Mouse (Mus musculus): ENCODE measurements at regions not wholly inside any gene's neighbourhood (a gene's known extent, or its start where the extent isn't known, plus 50 kb on each side); places are given as distances from the start of the nearest gene placed in this dataset.

DNA sequence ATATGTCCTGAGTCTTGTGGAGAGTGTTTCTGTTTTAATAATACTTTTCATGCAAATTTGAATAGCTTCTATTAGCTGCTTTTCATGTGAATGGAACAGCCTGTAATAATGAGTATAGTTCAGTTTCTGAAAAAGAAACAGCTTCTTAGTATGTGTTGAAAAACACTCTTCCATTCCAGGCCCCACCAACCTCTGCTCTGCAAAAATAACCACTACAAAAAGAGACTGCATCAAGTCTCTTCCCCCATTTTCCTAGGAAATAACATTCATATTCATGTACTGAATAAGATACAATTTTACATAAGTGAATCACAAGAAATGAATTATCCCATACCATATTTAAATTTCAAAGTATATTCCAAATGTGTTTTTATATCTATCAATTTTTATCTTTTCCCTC, 234.0 kb upstream of the Smlr1 start:
- TF ChIP-seq CTCF (IDR thresholded peaks at IDR 0.05; ENCODE audit: low read depth, low read length) = no peak
- no peak for TF ChIP-seq POLR2A (IDR thresholded peaks at IDR 0.05; ENCODE audit: extremely low read depth, insufficient read depth, low read length)
